Mouse (Mus musculus) neural tube, embryonic 12.5 days (tissue): ENCODE measurements at regions not wholly inside any gene's neighbourhood (a gene's known extent, or its start where the extent isn't known, plus 50 kb on each side); places are given as distances from the start of the nearest gene placed in this dataset.
"Not testable (repeated sequence)": the region's sequence is repeated elsewhere in the genome, so short reads cannot be mapped to it uniquely, and the experiment has no call there.

Experiments used
- ATAC-seq: fragments of 200-750 bp; cut with Nextera tagmentation; 2 replicates; pipeline ENCODE4 v1.8.0; 2017; ENCODE audit warnings: low read depth, mild to moderate bottlenecking, moderate TSS enrichment, moderate library complexity; ENCODE audit not compliant: low FRiP score
- H3K27ac ChIP-seq: fragments of 300-500 bp; sonication (generic); 2 replicates; pipeline ENCODE4 v1.5.1; 2016
- H3K27me3 ChIP-seq: fragments of 300-500 bp; sonication (generic); replicated peaks from 2 replicates; pipeline ENCODE4 v1.6.1; 2016; ENCODE audit warnings: mild to moderate bottlenecking
- H3K36me3 ChIP-seq: fragments of 300-500 bp; sonication (generic); 2 replicates; pipeline ENCODE4 v1.6.1; 2016; ENCODE audit warnings: mild to moderate bottlenecking
- H3K4me1 ChIP-seq: fragments of 300-500 bp; sonication (generic); 2 replicates; pipeline ENCODE4 v1.6.1; 2016
- H3K4me2 ChIP-seq: fragments of 300-500 bp; sonication (generic); replicated peaks from 2 replicates; pipeline ENCODE4 v1.6.1; 2016; ENCODE audit warnings: mild to moderate bottlenecking
- H3K4me3 ChIP-seq: fragments of 300-500 bp; sonication (generic); 2 replicates; pipeline ENCODE4 v1.5.1; 2016
- H3K9ac ChIP-seq: fragments of 300-500 bp; sonication (generic); 2 replicates; pipeline ENCODE4 v1.6.1; 2016; ENCODE audit warnings: mild to moderate bottlenecking
- H3K9me3 ChIP-seq: fragments of 300-500 bp; sonication (generic); 2 replicates; pipeline ENCODE4 v1.6.1; 2016; ENCODE audit warnings: mild to moderate bottlenecking
- WGBS: fragments of 180-500 bp; shearing (Covaris S2); methylation state at CpG from one replicate; pipeline ENCODE4 v1.1.7; 2016; 5-methylcytosine and 5-hydroxymethylcytosine counted together

DNA sequence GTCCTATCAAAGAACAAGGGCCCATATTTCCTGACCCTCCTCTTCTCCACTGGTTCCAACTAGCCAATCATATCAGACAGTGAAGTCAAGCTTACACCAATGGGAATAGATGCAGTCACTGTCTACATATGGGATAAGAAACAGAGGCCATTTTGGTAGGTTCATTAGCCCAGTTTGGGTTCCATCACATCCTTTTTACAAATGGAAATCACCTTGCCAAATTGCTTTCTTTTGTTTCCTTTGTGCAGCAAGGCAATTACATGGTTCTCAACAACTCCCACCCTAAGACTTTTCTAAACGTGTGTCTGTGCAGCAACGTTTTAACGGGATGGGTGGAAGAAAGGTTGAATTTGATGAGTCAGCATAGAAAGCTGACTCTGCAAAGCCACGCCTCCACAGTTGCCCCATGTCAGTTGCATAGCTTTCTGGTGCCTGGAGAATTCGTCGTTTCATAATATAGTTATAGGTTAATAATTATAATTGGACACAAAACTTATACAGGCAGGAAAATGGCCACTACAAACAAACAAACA lies 177.3 kb downstream of the Basp1 start:
- Histone ChIP-seq H3K27me3 (no peaks in the 10 kb centered on the region), H3K4me2 (no peak overlapping the region), H3K9ac (no peak overlapping the region), H3K27ac (no peak overlapping the region), H3K4me3 (no peak overlapping the region), H3K36me3 (no peaks in the 10 kb centered on the region), H3K9me3 (no peaks in the 10 kb centered on the region), H3K4me1 (peaks cover 5% of the 10 kb centered on the region; the same call in 1 of the 2 replicates)
- 64% methylated on average over 6 of the region's 6 CpGs for WGBS
- no peak for ATAC-seq

- H3K4me2 ChIP-seq, result no peak overlapping the region
- 93% methylated on average over 10 of the region's 10 CpGs for WGBS
- H3K4me3 ChIP-seq, result no peak overlapping the region
- H3K27me3 ChIP-seq, result no peaks in the 10 kb centered on the region
- no peak overlapping the region for H3K9ac ChIP-seq
- no peak overlapping the region for H3K27ac ChIP-seq
- peaks cover 5% of the 10 kb centered on the region; the same call in 1 of the 2 replicates for H3K4me1 ChIP-seq
- no peaks in the 10 kb centered on the region for H3K9me3 ChIP-seq
- no peak for ATAC-seq
- H3K36me3 ChIP-seq, result no peaks in the 10 kb centered on the region
Measured at GRCm38 (mm10) chr15:25234064-25234700, 179.4 kb downstream of the Basp1 start.

DNA sequence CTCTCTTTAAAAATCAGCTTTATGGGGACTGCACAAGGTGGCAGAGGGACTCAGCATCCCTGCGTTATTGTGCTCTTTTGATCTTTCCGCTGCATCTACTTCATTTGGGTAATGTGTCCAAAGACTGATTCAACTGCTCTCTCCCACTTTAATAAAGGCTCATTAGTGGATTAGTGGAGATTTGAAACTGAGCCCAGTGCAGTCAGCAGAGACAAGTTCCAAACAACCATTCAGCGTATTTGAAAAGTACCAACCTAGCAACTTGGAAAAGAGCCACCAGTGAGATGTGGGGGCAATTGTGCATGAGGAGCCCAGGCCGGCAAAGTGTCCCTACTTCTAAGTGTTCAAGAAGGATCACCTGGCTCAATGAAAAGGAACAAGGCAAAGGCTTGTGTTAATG lies 183.4 kb downstream of the Basp1 start:
- Histone ChIP-seq H3K36me3 (no peaks in the 10 kb centered on the region), H3K9me3 (no peaks in the 10 kb centered on the region), H3K4me1 (no peaks in the 10 kb centered on the region), H3K4me3 (no peak overlapping the region), H3K4me2 (no peak overlapping the region), H3K27me3 (no peaks in the 10 kb centered on the region), H3K9ac (no peak overlapping the region), H3K27ac (no peak overlapping the region)
- no peak for ATAC-seq
- WGBS, result 88% methylated on average over 4 of the region's 4 CpGs

DNA sequence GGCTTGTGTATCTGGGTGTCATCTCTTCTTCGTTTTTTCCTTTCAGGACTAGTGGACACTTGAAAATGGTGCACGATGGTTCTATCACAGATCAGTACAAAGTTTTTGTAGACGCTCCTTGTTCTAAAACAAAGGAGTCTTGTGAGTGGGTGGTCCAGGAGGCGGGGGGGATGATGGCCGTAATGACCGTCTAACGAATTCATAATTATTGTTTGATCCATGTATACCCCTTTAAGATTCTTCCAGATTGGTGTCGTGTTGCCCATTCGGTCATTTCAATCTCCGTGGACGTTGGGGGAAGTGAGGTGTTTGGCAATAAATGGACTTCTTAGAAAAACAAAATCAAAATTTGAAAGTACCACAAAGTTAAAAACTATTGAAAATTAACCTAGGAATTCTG lies 183.8 kb downstream of the Basp1 start:
- Histone ChIP-seq H3K27ac (no peak overlapping the region), H3K9ac (no peak overlapping the region), H3K27me3 (no peaks in the 10 kb centered on the region), H3K4me2 (no peak overlapping the region), H3K4me3 (no peak overlapping the region), H3K36me3 (no peaks in the 10 kb centered on the region), H3K4me1 (no peaks in the 10 kb centered on the region), H3K9me3 (no peaks in the 10 kb centered on the region)
- ATAC-seq, result no peak
- 91% methylated on average over 11 of the region's 11 CpGs for WGBS

GRCm38 (mm10) chr15:25227496-25227895 lies 186.1 kb downstream of the Basp1 start:
- Histone ChIP-seq H3K27me3 (no peaks in the 10 kb centered on the region), H3K27ac (no peak overlapping the region), H3K4me1 (no peaks in the 10 kb centered on the region), H3K36me3 (no peaks in the 10 kb centered on the region), H3K4me2 (no peak overlapping the region), H3K9me3 (no peaks in the 10 kb centered on the region), H3K4me3 (no peak overlapping the region), H3K9ac (no peak overlapping the region)
- WGBS, result 60% methylated on average over 7 of the region's 7 CpGs
- no peak for ATAC-seq

GRCm38 (mm10) chr15:25225936-25226335 lies 187.6 kb downstream of the Basp1 start:
- Histone ChIP-seq H3K4me3 (no peak overlapping the region), H3K4me1 (no peaks in the 10 kb centered on the region), H3K9me3 (no peaks in the 10 kb centered on the region), H3K36me3 (no peaks in the 10 kb centered on the region), H3K4me2 (no peak overlapping the region), H3K27me3 (no peaks in the 10 kb centered on the region), H3K9ac (no peak overlapping the region), H3K27ac (no peak overlapping the region)
- ATAC-seq, result no peak
- 15% methylated on average over 3 of the region's 3 CpGs for WGBS

DNA sequence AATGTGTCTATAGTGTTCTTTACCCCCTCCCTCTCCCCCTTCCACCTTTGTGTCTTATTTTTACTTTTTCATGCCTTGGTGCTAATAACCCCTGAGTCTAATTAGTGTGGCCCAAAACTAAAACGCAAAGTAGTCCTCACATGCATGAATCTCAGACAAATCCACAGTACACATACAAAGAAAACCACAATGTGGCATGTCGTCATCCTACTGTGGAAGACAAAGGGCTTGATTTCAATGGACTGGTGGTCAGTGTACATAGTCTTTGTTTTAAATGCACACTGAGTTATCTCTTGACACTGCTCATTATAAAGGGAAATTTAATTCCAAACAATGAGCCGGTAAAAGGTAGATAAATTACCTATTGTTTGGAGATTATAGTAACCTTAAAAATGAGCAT lies 188.1 kb downstream of the Basp1 start:
- Histone ChIP-seq H3K4me1 (no peaks in the 10 kb centered on the region), H3K36me3 (no peaks in the 10 kb centered on the region), H3K4me2 (no peak overlapping the region), H3K27ac (no peak overlapping the region), H3K9me3 (no peaks in the 10 kb centered on the region), H3K4me3 (no peak overlapping the region), H3K9ac (no peak overlapping the region), H3K27me3 (no peaks in the 10 kb centered on the region)
- WGBS, result 23% methylated on average over 3 of the region's 3 CpGs
- ATAC-seq, result no peak

GRCm38 (mm10) chr15:25221749-25222148 lies 191.8 kb downstream of the Basp1 start:
- H3K4me1 ChIP-seq, result no peaks in the 10 kb centered on the region
- H3K27me3 ChIP-seq, result no peaks in the 10 kb centered on the region
- no peak overlapping the region for H3K27ac ChIP-seq
- no peak for ATAC-seq
- H3K36me3 ChIP-seq, result no peaks in the 10 kb centered on the region
- no peak overlapping the region for H3K4me3 ChIP-seq
- H3K4me2 ChIP-seq, result no peak overlapping the region
- WGBS, result 88% methylated on average over 4 of the region's 4 CpGs
- H3K9ac ChIP-seq, result no peak overlapping the region
- no peaks in the 10 kb centered on the region for H3K9me3 ChIP-seq

DNA sequence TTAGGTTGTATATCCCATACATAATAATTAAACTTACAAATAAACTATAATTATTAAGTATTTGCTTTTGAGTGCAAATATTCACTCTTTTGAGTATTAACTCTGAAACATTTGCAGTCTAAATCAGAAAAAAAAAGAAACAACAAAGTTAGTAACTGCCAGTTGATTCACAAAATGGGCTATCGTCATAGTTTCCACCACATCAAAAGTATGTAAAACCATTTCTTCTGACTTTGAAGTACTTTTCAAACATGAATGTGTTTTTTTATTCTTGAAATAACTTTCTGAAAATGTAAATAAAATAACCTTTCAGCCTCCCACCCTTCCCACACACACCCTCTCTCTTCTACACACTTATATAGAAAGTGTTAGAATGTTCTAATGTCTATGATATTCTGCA lies 197.2 kb downstream of the Basp1 start:
- Histone ChIP-seq H3K4me3 (no peak overlapping the region), H3K9ac (no peak overlapping the region), H3K9me3 (no peaks in the 10 kb centered on the region), H3K27ac (no peak overlapping the region), H3K4me2 (no peak overlapping the region), H3K4me1 (no peaks in the 10 kb centered on the region), H3K36me3 (no peaks in the 10 kb centered on the region), H3K27me3 (no peaks in the 10 kb centered on the region)
- WGBS, result 92% methylated on average over 1 of the region's 1 CpGs
- ATAC-seq, result no peak

DNA sequence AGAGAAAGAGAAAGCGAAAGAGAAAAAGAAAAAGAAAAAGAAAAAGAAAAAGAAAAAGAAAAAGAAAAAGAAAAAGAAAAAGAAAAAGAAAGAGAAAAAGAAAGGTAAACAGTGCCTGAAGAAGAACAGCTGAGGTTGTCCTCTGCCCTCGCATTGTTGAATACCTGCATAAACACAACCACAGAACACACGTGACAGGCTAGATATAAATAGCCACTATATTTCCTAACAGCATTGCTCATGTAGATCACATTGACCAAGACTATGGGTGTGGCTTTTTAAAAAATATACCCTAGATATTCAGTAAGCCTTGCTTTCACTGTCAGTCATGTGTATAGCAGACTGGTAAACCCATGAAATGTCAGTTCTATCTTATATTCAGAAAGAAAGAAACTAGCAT lies 211.5 kb downstream of the Basp1 start:
- H3K4me1 ChIP-seq, result no peaks in the 10 kb centered on the region
- no peaks in the 10 kb centered on the region for H3K27me3 ChIP-seq
- no peaks in the 10 kb centered on the region for H3K36me3 ChIP-seq
- H3K9me3 ChIP-seq, result no peaks in the 10 kb centered on the region
- H3K9ac ChIP-seq, result no peak overlapping the region
- WGBS, result 87% methylated on average over 3 of the region's 3 CpGs
- H3K27ac ChIP-seq, result no peak overlapping the region
- ATAC-seq, result no peak
- H3K4me2 ChIP-seq, result no peak overlapping the region
- no peak overlapping the region for H3K4me3 ChIP-seq

- H3K4me1 ChIP-seq, H3K27me3 ChIP-seq, H3K9me3 ChIP-seq, H3K9ac ChIP-seq, H3K27ac ChIP-seq, ATAC-seq, H3K4me2 ChIP-seq, H3K4me3 ChIP-seq, H3K36me3 ChIP-seq: not testable (repeated sequence)
- WGBS, result 94% methylated on average over 23 of the region's 23 CpGs
Measured at GRCm38 (mm10) chr15:25200249-25200648, 213.3 kb downstream of the Basp1 start.

- Histone ChIP-seq H3K36me3 (no peaks in the 10 kb centered on the region), H3K27ac (no peak overlapping the region), H3K4me1 (no peaks in the 10 kb centered on the region), H3K9ac (no peak overlapping the region), H3K9me3 (no peaks in the 10 kb centered on the region), H3K27me3 (peaks cover 4% of the 10 kb centered on the region; the same call in 1 of the 2 replicates), H3K4me3 (no peak overlapping the region), H3K4me2 (no peak overlapping the region)
- peak; percentile 76 for ATAC-seq
- 18% methylated on average over 2 of the region's 2 CpGs for WGBS
Measured at GRCm38 (mm10) chr15:25187881-25188326, 225.7 kb downstream of the Basp1 start.

DNA sequence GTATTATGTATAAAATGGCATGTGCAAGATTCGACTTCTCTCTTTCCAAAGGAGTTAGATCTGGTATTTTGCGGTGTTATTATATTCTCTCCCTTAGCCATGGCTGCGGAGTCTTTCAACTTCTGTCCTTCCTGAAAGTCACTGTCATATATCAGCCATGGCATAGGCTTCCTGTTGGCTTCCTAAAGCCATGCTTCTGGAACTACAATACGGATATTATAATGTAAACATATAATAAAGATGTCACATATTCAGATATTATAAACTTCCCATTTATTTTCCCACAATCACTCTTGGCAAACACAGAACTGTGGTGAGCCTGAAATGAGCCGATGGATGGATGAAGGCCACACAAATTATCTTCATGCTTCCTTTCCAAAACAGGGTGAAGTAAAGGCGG lies 240.8 kb downstream of the Basp1 start:
- Histone ChIP-seq H3K4me3 (no peak overlapping the region), H3K4me2 (no peak overlapping the region), H3K27me3 (no peaks in the 10 kb centered on the region), H3K36me3 (no peaks in the 10 kb centered on the region), H3K9me3 (no peaks in the 10 kb centered on the region), H3K4me1 (no peaks in the 10 kb centered on the region), H3K9ac (no peak overlapping the region), H3K27ac (no peak overlapping the region)
- 89% methylated on average over 6 of the region's 6 CpGs for WGBS
- no peak for ATAC-seq
